Mouse (Mus musculus) neural tube, embryonic 10.5 days (tissue): ENCODE data around the gene Prss43.

Experiments
- DNase-seq: peaks from one replicate; pipeline ENCODE4 v3.0.0-alpha.2; 2017; ENCODE audit warnings: low spot score; ENCODE audit errors: extremely low spot score

The Prss43 gene

GRCm38 (mm10) chr9:110840905-110841304 is 14.4 kb downstream of the Prss43 start:
- no peak for DNase-seq

GRCm38 (mm10) chr9:110841438-110841837 is 14.9 kb downstream of the Prss43 start:
- DNase-seq: no peak

- no peak for DNase-seq
Observed at GRCm38 (mm10) chr9:110844206-110844605, 17.7 kb downstream of the Prss43 start, which contains the start of gene Prss46. TSS of gene Prss46 (plus strand) at chr9:110844506.

GRCm38 (mm10) chr9:110849162-110849561 is 22.7 kb downstream of the Prss43 start:
- no peak for DNase-seq

GRCm38 (mm10) chr9:110855903-110856302 is 29.4 kb downstream of the Prss43 start:
- no peak for DNase-seq

GRCm38 (mm10) chr9:110856920-110857319 is 30.4 kb downstream of the Prss43 start:
- DNase-seq: no peak

- peak; percentile 52 for DNase-seq
Observed at GRCm38 (mm10) chr9:110857781-110858472, 31.4 kb downstream of the Prss43 start, which contains the start of gene Prss50. TSS of gene Prss50 (plus strand) at chr9:110857967.

- DNase-seq: no peak
Observed at GRCm38 (mm10) chr9:110858523-110858922, 32.0 kb downstream of the Prss43 start.

GRCm38 (mm10) chr9:110858967-110859596 is 32.6 kb downstream of the Prss43 start:
- no peak for DNase-seq

- peak; percentile 58 for DNase-seq
Observed at GRCm38 (mm10) chr9:110871030-110871429, 44.5 kb downstream of the Prss43 start.

- no peak for DNase-seq
Observed at GRCm38 (mm10) chr9:110873681-110874659, 47.5 kb downstream of the Prss43 start.

GRCm38 (mm10) chr9:110874660-110875191 is 48.2 kb downstream of the Prss43 start:
- no peak for DNase-seq

GRCm38 (mm10) chr9:110875288-110875695 is 48.8 kb downstream of the Prss43 start:
- DNase-seq: peak; percentile 40

GRCm38 (mm10) chr9:110877353-110877752 is 50.9 kb downstream of the Prss43 start:
- DNase-seq: no peak

GRCm38 (mm10) chr9:110877888-110878287 is 51.4 kb downstream of the Prss43 start:
- DNase-seq: no peak

- no peak for DNase-seq
Observed at GRCm38 (mm10) chr9:110879191-110879920, 52.9 kb downstream of the Prss43 start, which contains the start of gene Als2cl. TSS of gene Als2cl (plus strand) at chr9:110879870.

GRCm38 (mm10) chr9:110879998-110880561 is 53.6 kb downstream of the Prss43 start, which contains the start of gene Tmie:
TSS of gene Tmie (minus strand) at chr9:110880113.
- DNase-seq: peak; percentile 47

- no peak for DNase-seq
Observed at GRCm38 (mm10) chr9:110880772-110881171, 54.3 kb downstream of the Prss43 start.
